In genomic region chr6:22833637-22834036, GRCm38 (mm10) we compare ENCODE assay signal across 9 mouse cellular contexts. TPM values are rescaled to one million over a fixed set of nuclear protein-coding genes. Genes with fewer than 3 reads are reported as not detected.
DNase-seq lines count a peak whose midpoint lies in the region; ATAC-seq and TF ChIP-seq lines count a peak whose summit lies in the region.
"Had no signal": no experiment of that assay in that cellular context is flagged by ENCODE, and none has a peak within 500 bp of the region (broad histone marks: within the 10 kb centered on the region; RNA-seq: fewer than 3 reads in every experiment).

No protein-coding gene starts in this region.

- no peak overlapping the region for H3K9ac ChIP-seq in stomach, embryonic 14.5 days (replicated peaks; ENCODE audit: low read depth, low read length)
- no peak overlapping the region for H3K9ac ChIP-seq in stomach, postnatal 0 days (ENCODE audit: low read length)
- H3K9ac ChIP-seq in hindbrain, embryonic 13.5 days: no peak overlapping the region

- H3K4me3 ChIP-seq in stomach, embryonic 14.5 days (ENCODE audit: low read depth, low read length): no peak overlapping the region
- H3K4me3 ChIP-seq in stomach, postnatal 0 days (ENCODE audit: low read depth, low read length): no peak overlapping the region
- no peak overlapping the region for H3K4me3 ChIP-seq in hindbrain, embryonic 13.5 days
- no peak overlapping the region for H3K4me3 ChIP-seq in midbrain, embryonic 10.5 days

- no peak overlapping the region for H3K4me2 ChIP-seq in stomach, embryonic 14.5 days (replicated peaks; ENCODE audit: low read depth, low read length)
- no peak overlapping the region for H3K4me2 ChIP-seq in stomach, postnatal 0 days (replicated peaks; ENCODE audit: low read depth)
- peak overlapping the region; percentile 23; the same call in 1 of the 2 replicates for H3K4me2 ChIP-seq in hindbrain, embryonic 13.5 days

- no peaks in the 10 kb centered on the region for H3K9me3 ChIP-seq in stomach, embryonic 14.5 days (ENCODE audit: control insufficient read depth, low read depth, low read length)
- H3K9me3 ChIP-seq in stomach, postnatal 0 days (ENCODE audit: control insufficient read depth, low read length): no peaks in the 10 kb centered on the region
- H3K9me3 ChIP-seq in hindbrain, embryonic 13.5 days: no peaks in the 10 kb centered on the region
- no peaks in the 10 kb centered on the region for H3K9me3 ChIP-seq in midbrain, embryonic 10.5 days (replicated peaks)

- no peaks in the 10 kb centered on the region for H3K4me1 ChIP-seq in stomach, embryonic 14.5 days (ENCODE audit: control insufficient read depth, insufficient read depth, low read length)
- no peaks in the 10 kb centered on the region for H3K4me1 ChIP-seq in stomach, postnatal 0 days (replicated peaks; ENCODE audit: control insufficient read depth, insufficient read depth)
- H3K4me1 ChIP-seq in hindbrain, embryonic 13.5 days (replicated peaks): peaks cover 12% of the 10 kb centered on the region
- H3K4me1 ChIP-seq in midbrain, embryonic 10.5 days: peaks cover 26% of the 10 kb centered on the region

- TF ChIP-seq EP300 in stomach, postnatal 0 days (optimal IDR thresholded peaks at IDR 0.05): no peak

- H3K27me3 ChIP-seq in stomach, embryonic 14.5 days (ENCODE audit: control insufficient read depth, insufficient read depth, low read length): no peaks in the 10 kb centered on the region
- H3K27me3 ChIP-seq in stomach, postnatal 0 days (ENCODE audit: control insufficient read depth, insufficient read depth, low read length): no peaks in the 10 kb centered on the region
- no peaks in the 10 kb centered on the region for H3K27me3 ChIP-seq in hindbrain, embryonic 13.5 days
- no peaks in the 10 kb centered on the region for H3K27me3 ChIP-seq in midbrain, embryonic 10.5 days (ENCODE audit: low read depth, poor library complexity, severe bottlenecking)

- peak; percentile 42; the same call in 1 of the 2 replicates for ATAC-seq in stomach, embryonic 14.5 days (ENCODE audit: insufficient number of reproducible peaks, insufficient read depth, low FRiP score, low read depth)
- ATAC-seq in stomach, postnatal 0 days (ENCODE audit: low FRiP score, low TSS enrichment): no peak
- peak; percentile 68 for ATAC-seq in hindbrain, embryonic 13.5 days (ENCODE audit: low FRiP score)
- ATAC-seq in megakaryocyte progenitor cell, adult 5-6 weeks (replicated peaks; ENCODE audit: poor library complexity): no peak

- H3K36me3 ChIP-seq in stomach, embryonic 14.5 days (ENCODE audit: control insufficient read depth, insufficient read depth, low read length): no peaks in the 10 kb centered on the region
- H3K36me3 ChIP-seq in stomach, postnatal 0 days (ENCODE audit: control insufficient read depth, insufficient read depth, low read length): no peaks in the 10 kb centered on the region
- H3K36me3 ChIP-seq in hindbrain, embryonic 13.5 days: no peaks in the 10 kb centered on the region
- no peaks in the 10 kb centered on the region for H3K36me3 ChIP-seq in midbrain, embryonic 10.5 days

- no peak for DNase-seq in stomach, postnatal 0 days (ENCODE audit: low spot score)
- peak; percentile 33 for DNase-seq in midbrain, embryonic 10.5 days (ENCODE audit: low spot score)
- DNase-seq in right cerebral cortex, postnatal 4 days: peak; percentile 50
- DNase-seq in heart, adult 9 months (ENCODE audit: low spot score in 2 of 2): no peak
- no peak for DNase-seq in spleen, postnatal 4 days (ENCODE audit: low spot score in 2 of 2)
- DNase-seq: kidney, postnatal 4 days had no signal

- TF ChIP-seq CTCF in stomach, postnatal 0 days (IDR thresholded peaks at IDR 0.05; ENCODE audit: low read depth): no peak

- no peak overlapping the region for H3K27ac ChIP-seq in stomach, embryonic 14.5 days (ENCODE audit: low read length)
- H3K27ac ChIP-seq in stomach, postnatal 0 days (replicated peaks): no peak overlapping the region
- H3K27ac ChIP-seq in hindbrain, embryonic 13.5 days: peak overlapping the region; percentile 75
- peak overlapping the region; percentile 80 for H3K27ac ChIP-seq in midbrain, embryonic 10.5 days (replicated peaks)

- 57% methylated on average over 7 of the region's 7 CpGs for WGBS in stomach, embryonic 14.5 days
- WGBS in stomach, postnatal 0 days: 52% methylated on average over 7 of the region's 7 CpGs
- WGBS in hindbrain, embryonic 13.5 days: 6% methylated on average over 7 of the region's 7 CpGs
- WGBS in midbrain, embryonic 10.5 days: 16% methylated on average over 7 of the region's 7 CpGs

RNA-seq across cellular contexts. Expression of gene Ptprz1, which starts 41.7 kb away (rescaled TPM):
- 7.6 and 8.6 TPM in 2 replicates for polyA plus RNA-seq in stomach, embryonic 14.5 days (2014; fragmentation: Nextera tagmentation; extraction: Ambion mirVana)
- 3.8 and 3.9 TPM in 2 replicates for polyA plus RNA-seq in stomach, postnatal 0 days (2015; fragmentation: Nextera tagmentation; extraction: Ambion mirVana)
- 48.9 and 53.1 TPM in 2 replicates for polyA plus RNA-seq in hindbrain, embryonic 13.5 days (2015; fragmentation: Nextera tagmentation; extraction: Ambion mirVana)
- 18.5 and 30.2 TPM in 2 replicates for polyA plus RNA-seq in midbrain, embryonic 10.5 days (2016; fragmentation: Nextera tagmentation; extraction: Ambion mirVana)
- not detected in 2 replicates for total RNA-seq in megakaryocyte progenitor cell, adult 5-6 weeks (2015)
- not detected in 2 replicates for total RNA-seq in megakaryocyte progenitor cell, adult 5-6 weeks (2017)

Comparison
In these comparisons a context has a peak if more than half of its experiments do, and no peak if none do; other contexts are left out.
1. ATAC-seq: peak in stomach, embryonic 14.5 days (single experiment) and hindbrain, embryonic 13.5 days (single experiment); none in stomach, postnatal 0 days (single experiment) and megakaryocyte progenitor cell, adult 5-6 weeks (single experiment).
2. H3K27ac ChIP-seq: peak in hindbrain, embryonic 13.5 days (single experiment) and midbrain, embryonic 10.5 days (single experiment); none in stomach, embryonic 14.5 days (single experiment) and stomach, postnatal 0 days (single experiment).
3. DNase-seq: peak in midbrain, embryonic 10.5 days (single experiment) and right cerebral cortex, postnatal 4 days (single experiment); none in stomach, postnatal 0 days (single experiment), heart, adult 9 months (0 of 2) and spleen, postnatal 4 days (0 of 2).